Mouse (Mus musculus): ENCODE measurements around the gene Herc1. TPM values are rescaled to one million over a fixed set of nuclear protein-coding genes. Genes with fewer than 3 reads are reported as not detected.
"Not testable (repeated sequence)": the region's sequence is repeated elsewhere in the genome, so short reads cannot be mapped to it uniquely, and the experiment has no call there.

Herc1 gene
- polyA plus RNA-seq, 1 experiment from 2014 or later = 47.8 TPM

DNA sequence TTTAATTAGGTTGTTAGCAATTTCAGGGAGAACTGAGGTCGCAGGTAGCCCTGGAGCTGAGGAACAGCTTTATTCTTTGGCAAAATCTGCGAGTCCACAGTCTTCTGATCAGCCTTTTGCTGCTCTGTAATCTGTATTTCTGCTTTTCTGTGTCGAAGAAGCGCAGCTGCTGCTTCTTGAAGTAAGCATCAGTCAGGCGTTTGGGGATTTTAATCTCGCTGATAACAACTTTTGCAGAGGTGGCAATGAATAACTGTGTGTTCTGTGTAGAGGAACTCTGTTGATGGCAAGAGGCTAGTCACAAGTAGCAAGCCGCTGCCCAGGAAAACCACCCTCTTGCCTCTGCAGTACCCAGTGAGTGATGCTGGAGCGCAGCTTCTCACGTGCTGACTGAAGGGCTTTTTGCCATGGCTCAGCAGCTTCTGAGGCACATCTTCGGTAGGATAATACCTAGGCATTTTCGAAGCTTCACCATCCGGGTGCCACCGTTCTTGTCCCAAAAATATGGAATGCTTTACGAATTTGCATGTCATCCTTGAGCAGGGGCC is 10.0 kb downstream of the Herc1 start:
- Histone ChIP-seq H3K36me3 (no peaks in the 10 kb centered on the region), H3K4me3 (no peak overlapping the region), H3K4me1 (replicated peaks) (peaks cover 3% of the 10 kb centered on the region; the same call in 1 of the 2 replicates), H3K27me3 (no peaks in the 10 kb centered on the region), H3K9me3 (no peaks in the 10 kb centered on the region), H3K27ac (no peak overlapping the region), H3K9ac (no peak overlapping the region), H3K4me2 (no peak overlapping the region)
- ATAC-seq (ENCODE audit: low FRiP score) = no peak
- 84% methylated on average over 14 of the region's 14 CpGs for WGBS

DNA sequence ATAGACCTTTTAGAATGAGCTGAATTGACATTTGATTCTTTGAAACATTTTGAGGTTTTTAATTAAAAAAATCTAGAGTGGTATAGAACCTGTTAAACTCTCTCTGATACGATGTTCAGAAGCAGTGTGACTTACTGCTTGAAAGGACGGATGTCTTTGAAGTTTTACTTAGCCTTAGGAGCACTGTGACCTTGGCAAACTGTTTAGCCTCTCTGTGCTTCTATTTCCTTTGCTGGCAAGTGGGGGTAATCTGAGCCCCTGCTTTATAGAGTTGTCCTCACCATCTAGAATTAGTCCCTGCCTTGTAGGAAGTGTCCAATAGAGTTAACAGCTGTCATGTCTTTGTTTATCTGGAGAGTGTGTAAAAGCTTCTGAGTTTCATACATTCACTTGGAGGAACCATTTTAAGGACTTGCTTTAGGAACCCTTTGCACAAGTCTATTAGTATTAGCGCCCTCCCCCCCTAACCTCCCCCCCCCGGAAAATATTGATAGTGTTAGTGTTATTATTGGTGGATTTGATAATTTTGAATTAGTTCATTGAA is 18.7 kb downstream of the Herc1 start:
- Histone ChIP-seq H3K4me1 (replicated peaks) (0 out of 2 replicates have a peak, but pooled peaks cover 3% of the 10 kb centered on the region), H3K27me3 (no peaks in the 10 kb centered on the region), H3K4me2 (no peak overlapping the region), H3K9me3 (no peaks in the 10 kb centered on the region), H3K9ac (no peak overlapping the region), H3K4me3 (no peak overlapping the region), H3K36me3 (peaks cover 19% of the 10 kb centered on the region), H3K27ac (no peak overlapping the region)
- ATAC-seq (ENCODE audit: low FRiP score) = no peak
- 79% methylated on average over 4 of the region's 4 CpGs for WGBS

DNA sequence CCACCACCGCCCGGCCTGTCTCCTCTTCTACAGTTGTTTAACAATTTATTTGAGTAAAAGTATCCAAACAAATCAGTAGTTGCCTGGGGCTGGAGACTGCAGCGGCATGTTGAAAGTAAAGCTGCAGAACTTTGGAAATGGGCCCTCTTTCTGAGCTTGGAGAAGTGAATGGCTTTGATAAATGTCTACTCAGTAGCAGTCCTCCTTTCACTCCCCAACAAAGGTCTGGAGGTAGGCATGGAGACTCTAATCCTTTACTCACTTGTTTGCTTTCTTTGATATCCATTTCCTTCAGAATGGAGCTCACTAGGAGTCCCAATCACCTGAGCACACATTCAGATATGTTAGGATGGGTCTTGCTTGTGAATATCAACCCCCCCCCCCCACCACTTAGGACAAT is 20.1 kb downstream of the Herc1 start:
- H3K4me3 ChIP-seq = no peak overlapping the region
- 82% methylated on average over 3 of the region's 3 CpGs for WGBS
- H3K9me3 ChIP-seq = no peaks in the 10 kb centered on the region
- H3K4me2 ChIP-seq = no peak overlapping the region
- peaks cover 19% of the 10 kb centered on the region for H3K36me3 ChIP-seq
- H3K9ac ChIP-seq = no peak overlapping the region
- H3K27me3 ChIP-seq = no peaks in the 10 kb centered on the region
- H3K4me1 ChIP-seq (replicated peaks) = 0 out of 2 replicates have a peak, but pooled peaks cover 3% of the 10 kb centered on the region
- H3K27ac ChIP-seq = no peak overlapping the region
- ATAC-seq (ENCODE audit: low FRiP score) = no peak

DNA sequence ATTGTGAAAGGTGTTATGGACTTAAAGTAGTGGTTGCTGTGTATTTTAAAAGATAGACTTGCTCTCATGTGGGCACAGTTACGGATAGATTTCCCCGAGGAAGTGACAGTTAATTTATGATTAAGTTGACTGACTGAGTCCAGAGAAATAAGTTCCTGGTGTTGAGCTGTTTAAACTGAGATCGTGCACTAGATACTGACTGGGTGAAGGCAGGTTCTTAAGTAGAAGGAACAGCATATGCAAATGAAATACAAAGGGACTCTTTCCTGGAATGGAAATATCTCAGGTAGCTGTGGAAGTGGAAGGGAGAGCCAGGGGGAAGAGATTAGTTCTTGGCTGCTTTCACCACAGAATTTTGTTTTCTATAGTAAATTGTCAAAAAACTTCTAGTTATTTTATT is 20.6 kb downstream of the Herc1 start:
- H3K9me3 ChIP-seq = no peaks in the 10 kb centered on the region
- H3K27me3 ChIP-seq = no peaks in the 10 kb centered on the region
- no peak overlapping the region for H3K4me2 ChIP-seq
- no peak overlapping the region for H3K27ac ChIP-seq
- WGBS = 75% methylated on average over 3 of the region's 3 CpGs
- no peak for ATAC-seq (ENCODE audit: low FRiP score)
- 0 out of 2 replicates have a peak, but pooled peaks cover 3% of the 10 kb centered on the region for H3K4me1 ChIP-seq (replicated peaks)
- no peak overlapping the region for H3K4me3 ChIP-seq
- peaks cover 19% of the 10 kb centered on the region for H3K36me3 ChIP-seq
- H3K9ac ChIP-seq = no peak overlapping the region

DNA sequence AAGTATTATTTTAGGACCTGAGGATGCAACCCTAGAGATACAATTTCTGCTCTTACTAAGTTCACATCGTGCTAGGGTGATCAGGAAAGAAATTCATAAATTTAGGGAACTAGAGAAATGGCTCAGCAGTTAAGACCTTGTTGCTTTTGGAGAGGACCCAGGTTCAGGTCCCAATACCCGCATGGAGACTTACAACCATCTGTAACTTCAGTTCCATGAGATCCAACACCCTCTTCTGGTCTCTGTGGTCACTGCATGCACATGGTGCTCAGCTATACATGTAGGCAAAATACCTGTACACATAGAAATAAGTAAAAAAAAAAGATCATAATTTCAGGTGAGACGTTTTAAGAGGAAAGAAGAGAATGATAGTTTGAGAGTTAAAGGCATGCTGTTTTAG is 23.2 kb downstream of the Herc1 start:
- Histone ChIP-seq H3K9me3 (no peaks in the 10 kb centered on the region), H3K4me2 (no peak overlapping the region), H3K27ac (no peak overlapping the region), H3K4me3 (no peak overlapping the region), H3K4me1 (replicated peaks) (0 out of 2 replicates have a peak, but pooled peaks cover 3% of the 10 kb centered on the region), H3K36me3 (peaks cover 29% of the 10 kb centered on the region), H3K9ac (no peak overlapping the region), H3K27me3 (no peaks in the 10 kb centered on the region)
- 95% methylated on average over 3 of the region's 3 CpGs for WGBS
- no peak for ATAC-seq (ENCODE audit: low FRiP score)

DNA sequence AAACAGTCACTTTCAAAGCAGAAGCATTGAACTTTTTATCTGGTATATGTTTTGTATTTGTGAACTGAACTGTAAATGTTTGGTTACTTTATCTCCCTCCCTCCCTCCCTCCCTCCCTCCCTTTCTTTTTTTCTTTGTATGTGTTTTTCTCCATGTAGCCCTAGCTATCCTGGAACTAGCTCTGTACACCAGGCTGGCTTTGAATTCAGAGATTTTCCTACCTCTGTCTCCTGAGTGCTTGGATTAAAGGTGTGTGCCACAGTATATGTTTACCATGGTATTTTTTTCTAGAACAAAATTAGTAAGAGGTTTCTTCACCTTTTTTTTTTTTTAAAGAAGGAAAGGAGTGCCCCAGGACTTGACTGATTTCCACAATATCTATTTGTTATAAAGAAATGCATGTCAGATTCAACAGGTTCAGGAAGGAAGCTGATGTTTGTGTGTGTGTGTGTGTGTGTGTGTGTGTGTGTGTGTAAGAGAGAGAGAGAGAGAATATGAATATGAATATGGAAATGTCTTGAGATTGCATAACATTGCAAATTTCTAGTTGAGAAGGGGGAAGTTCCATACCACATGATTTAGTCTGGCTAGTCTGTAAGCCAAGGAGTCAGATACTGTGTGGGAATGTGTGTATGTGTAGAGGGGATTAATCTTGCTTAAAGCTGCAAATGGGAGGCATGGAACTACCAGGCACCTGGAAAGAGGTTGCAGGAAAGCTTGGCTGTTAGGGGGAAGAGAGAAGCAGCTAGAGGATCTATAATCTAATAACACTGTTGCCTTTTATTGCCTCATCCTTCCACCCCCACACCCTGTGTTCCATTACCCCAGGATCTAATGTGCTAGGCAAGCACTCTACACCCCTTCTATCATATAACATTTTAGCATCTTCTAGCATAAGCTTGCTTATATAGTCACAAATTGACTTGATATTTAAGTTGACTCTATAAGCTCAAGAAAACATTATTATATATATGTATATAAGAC is 24.5 kb downstream of the Herc1 start:
- no peak for ATAC-seq (ENCODE audit: low FRiP score)
- Histone ChIP-seq H3K27ac (no peak overlapping the region), H3K36me3 (peaks cover 29% of the 10 kb centered on the region), H3K4me3 (no peak overlapping the region), H3K9me3 (no peaks in the 10 kb centered on the region), H3K4me2 (no peak overlapping the region), H3K4me1 (replicated peaks) (0 out of 2 replicates have a peak, but pooled peaks cover 3% of the 10 kb centered on the region), H3K27me3 (no peaks in the 10 kb centered on the region), H3K9ac (no peak overlapping the region)

DNA sequence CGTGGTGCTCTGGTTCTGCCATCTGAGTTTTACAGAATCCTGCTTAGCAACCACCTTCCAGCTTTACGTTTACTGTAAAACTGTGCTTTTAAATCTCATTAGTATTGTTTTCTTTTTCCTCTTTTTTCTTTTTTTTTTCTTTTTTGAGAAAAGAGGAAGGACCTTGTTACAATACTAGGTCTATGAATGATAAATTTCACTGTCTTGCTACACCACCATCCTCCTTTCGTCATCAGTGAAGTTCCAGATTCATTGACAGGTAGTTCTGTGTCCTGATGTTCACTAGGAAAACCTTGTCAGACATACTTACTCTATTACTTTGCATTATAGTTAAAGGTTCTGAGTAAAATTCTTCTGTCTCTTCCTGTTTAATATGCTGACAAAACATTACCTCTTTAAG is 33.2 kb downstream of the Herc1 start:
- Histone ChIP-seq H3K4me2 (no peak overlapping the region), H3K27me3 (no peaks in the 10 kb centered on the region), H3K9me3 (no peaks in the 10 kb centered on the region), H3K4me1 (replicated peaks) (no peaks in the 10 kb centered on the region), H3K36me3 (peaks cover 14% of the 10 kb centered on the region), H3K4me3 (no peak overlapping the region), H3K27ac (no peak overlapping the region), H3K9ac (no peak overlapping the region)
- WGBS = 95% methylated on average over 3 of the region's 3 CpGs
- ATAC-seq (ENCODE audit: low FRiP score) = no peak

DNA sequence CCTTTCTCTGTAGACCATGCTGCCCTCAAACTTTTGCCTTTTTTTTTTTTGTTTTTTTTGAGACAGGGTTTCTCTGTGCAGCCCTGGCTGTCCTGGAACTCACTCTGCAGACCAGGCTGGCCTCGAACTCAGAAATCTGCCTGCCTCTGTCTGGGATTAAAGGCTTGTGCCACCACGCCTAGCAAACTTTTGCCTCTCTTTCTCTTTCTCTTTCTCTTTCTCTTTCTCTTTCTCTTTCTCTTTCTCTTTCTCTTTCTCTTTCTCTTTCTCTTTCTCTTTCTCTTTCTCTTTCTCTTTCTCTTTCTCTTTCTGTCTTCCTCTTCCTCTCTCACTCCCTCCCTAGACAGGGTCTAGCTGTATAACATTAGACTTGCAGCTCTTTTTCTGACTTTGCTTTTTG is 40.1 kb downstream of the Herc1 start:
- not testable (repeated sequence) for H3K27ac ChIP-seq; H3K4me2 ChIP-seq; H3K9ac ChIP-seq; H3K27me3 ChIP-seq; H3K4me3 ChIP-seq; ATAC-seq (ENCODE audit: low FRiP score); H3K4me1 ChIP-seq (replicated peaks); H3K9me3 ChIP-seq
- 93% methylated on average over 2 of the region's 2 CpGs for WGBS
- H3K36me3 ChIP-seq = peaks cover 39% of the 10 kb centered on the region

DNA sequence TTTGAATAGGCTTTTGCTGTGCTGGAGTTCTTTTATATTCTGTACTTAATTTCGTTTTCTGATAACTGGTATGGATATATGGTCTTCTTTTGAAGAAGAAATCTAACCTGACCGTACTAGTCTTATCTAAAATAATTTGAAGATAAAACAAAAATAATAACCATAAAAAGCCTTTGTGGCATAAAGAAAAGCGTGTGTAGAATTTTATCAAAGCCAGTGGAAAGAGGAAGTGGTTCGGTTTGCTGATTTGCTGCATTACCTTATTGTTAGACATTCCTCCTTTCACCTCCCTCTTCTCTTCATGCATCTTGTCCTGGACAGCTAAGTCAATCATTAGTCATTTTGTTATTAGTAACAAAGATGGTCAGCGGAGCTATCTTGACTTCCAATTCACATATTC is 43.1 kb downstream of the Herc1 start:
- no peak overlapping the region for H3K9ac ChIP-seq
- WGBS = 95% methylated on average over 5 of the region's 5 CpGs
- no peaks in the 10 kb centered on the region for H3K4me1 ChIP-seq (replicated peaks)
- H3K4me2 ChIP-seq = no peak overlapping the region
- H3K4me3 ChIP-seq = no peak overlapping the region
- H3K9me3 ChIP-seq = no peaks in the 10 kb centered on the region
- H3K36me3 ChIP-seq = peaks cover 37% of the 10 kb centered on the region
- no peaks in the 10 kb centered on the region for H3K27me3 ChIP-seq
- no peak overlapping the region for H3K27ac ChIP-seq
- ATAC-seq (ENCODE audit: low FRiP score) = no peak

DNA sequence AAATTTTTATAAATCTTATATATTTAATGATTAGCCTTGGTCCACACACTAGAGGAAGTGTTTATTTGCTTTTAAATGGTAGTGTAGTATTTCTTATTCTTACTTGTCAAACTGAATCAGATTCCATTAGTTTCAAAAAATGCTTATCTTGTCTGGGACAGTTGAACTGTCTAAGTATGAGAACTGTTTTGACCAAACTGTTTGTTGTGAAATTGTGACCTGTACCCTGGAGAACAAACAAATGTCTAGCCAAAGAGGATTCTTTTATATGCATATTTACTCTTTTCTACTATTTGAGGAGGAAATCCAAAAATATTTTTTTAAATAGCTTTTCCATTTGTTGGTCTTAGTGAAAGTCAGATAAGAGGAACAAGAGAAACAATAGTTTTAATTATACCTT is 73.2 kb downstream of the Herc1 start:
- Histone ChIP-seq H3K27me3 (no peaks in the 10 kb centered on the region), H3K4me3 (no peak overlapping the region), H3K36me3 (peaks cover 12% of the 10 kb centered on the region), H3K9me3 (no peaks in the 10 kb centered on the region), H3K9ac (no peak overlapping the region), H3K4me2 (no peak overlapping the region), H3K27ac (no peak overlapping the region), H3K4me1 (replicated peaks) (no peaks in the 10 kb centered on the region)
- ATAC-seq (ENCODE audit: low FRiP score) = no peak

DNA sequence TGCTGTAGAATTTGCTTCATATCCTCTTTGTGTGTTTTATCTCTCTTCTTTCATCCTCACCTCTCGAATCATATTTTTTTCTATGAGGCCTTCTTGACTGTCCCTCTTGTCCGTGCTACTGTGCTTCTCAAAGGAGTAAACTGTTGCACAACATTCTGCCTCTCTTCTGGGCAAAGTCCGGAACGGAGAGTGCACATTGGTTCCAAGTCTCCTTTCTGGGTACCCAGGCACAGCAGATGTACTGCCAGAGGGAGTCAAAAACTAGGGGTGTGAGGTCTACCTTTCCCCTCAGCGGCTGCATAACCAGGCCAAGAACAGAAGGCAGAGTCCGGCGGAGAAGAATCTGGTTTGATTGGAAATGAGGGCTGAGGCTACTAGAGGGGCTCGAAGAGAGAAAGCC is 89.8 kb downstream of the Herc1 start:
- H3K27ac ChIP-seq = no peak overlapping the region
- no peaks in the 10 kb centered on the region for H3K9me3 ChIP-seq
- H3K36me3 ChIP-seq = peaks cover 50% of the 10 kb centered on the region
- no peak for ATAC-seq (ENCODE audit: low FRiP score)
- H3K9ac ChIP-seq = no peak overlapping the region
- H3K4me1 ChIP-seq (replicated peaks) = no peaks in the 10 kb centered on the region
- H3K4me2 ChIP-seq = no peak overlapping the region
- 97% methylated on average over 8 of the region's 8 CpGs for WGBS
- no peak overlapping the region for H3K4me3 ChIP-seq
- H3K27me3 ChIP-seq = no peaks in the 10 kb centered on the region

DNA sequence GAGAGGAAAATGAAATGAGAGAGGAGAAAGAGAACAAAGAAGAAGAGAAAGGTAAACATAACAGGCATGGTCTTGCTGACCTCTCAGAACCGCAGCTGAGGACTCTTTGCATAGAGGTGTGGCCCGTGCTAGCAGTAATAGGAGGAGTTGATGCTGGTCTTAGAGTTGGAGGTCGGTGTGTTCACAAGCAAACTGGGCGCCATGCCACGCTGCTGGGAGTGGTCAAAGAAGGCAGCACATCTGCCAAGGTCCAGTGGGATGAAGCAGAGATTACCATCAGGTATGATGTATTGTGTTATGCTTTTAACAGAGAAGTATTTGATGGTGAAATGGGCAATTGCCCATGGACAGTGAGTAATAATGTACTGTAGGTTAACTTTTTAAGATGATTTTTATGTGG is 98.0 kb downstream of the Herc1 start:
- Histone ChIP-seq H3K4me3 (no peak overlapping the region), H3K4me2 (no peak overlapping the region), H3K36me3 (peaks cover 57% of the 10 kb centered on the region), H3K9me3 (no peaks in the 10 kb centered on the region), H3K4me1 (replicated peaks) (no peaks in the 10 kb centered on the region), H3K27me3 (no peaks in the 10 kb centered on the region), H3K27ac (no peak overlapping the region), H3K9ac (no peak overlapping the region)
- no peak for ATAC-seq (ENCODE audit: low FRiP score)
- WGBS = 93% methylated on average over 5 of the region's 5 CpGs

All from hindbrain, embryonic 13.5 days (tissue).